Mouse (Mus musculus): Measurements from ENCODE around the gene Tnnt3. TPM values are rescaled to one million over a fixed set of nuclear protein-coding genes. Genes with fewer than 3 reads are reported as not detected.

The Tnnt3 gene
- polyA plus RNA-seq, 1 experiment: 1.6 TPM

DNA sequence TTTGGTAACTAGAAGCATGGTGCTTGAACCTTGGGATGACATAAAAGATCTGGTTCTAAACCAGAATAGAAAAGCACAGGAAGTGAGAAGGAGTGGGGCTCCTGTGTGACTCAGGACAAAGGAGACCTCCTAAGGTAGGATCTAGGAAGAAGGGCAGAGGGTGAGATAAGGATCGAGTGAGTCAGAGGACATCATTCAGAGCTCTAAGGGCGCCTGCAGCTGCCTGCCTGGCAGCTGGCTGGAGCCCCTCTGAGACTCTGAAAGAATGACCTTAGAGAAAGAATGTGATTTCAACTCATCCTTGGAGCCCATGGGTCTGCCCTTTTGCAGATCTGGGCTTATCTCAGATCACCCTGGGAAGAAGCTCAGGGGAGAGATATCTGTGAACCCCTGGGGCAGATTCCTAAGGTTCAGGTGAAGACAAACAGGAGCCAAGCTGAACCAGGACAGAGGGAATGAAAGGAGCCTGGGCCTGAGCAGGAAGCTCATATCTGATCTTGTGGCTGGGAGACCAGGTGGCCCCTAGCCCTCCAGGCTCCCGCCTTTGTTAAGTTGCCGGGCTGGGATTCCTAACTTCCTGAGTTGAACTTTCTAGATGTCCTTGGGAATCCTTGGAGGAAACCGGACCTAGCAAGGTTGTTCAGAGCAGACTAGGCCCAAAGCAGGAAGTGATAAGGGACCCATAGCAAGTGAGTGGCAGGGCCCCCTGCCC is 530 bp downstream of the Tnnt3 start:
- H3K27ac ChIP-seq (ENCODE audit: insufficient read depth, low read length): no peak overlapping the region
- 74% methylated on average over 5 of the region's 5 CpGs for WGBS
- TF ChIP-seq CTCF (IDR thresholded peaks at IDR 0.05; ENCODE audit: extremely low read depth, insufficient read depth, insufficient read length, insufficient replicate concordance) (no peak), POLR2A (IDR thresholded peaks at IDR 0.05; ENCODE audit: low read depth, low read length) (no peak)
- no peak overlapping the region for H3K4me3 ChIP-seq (ENCODE audit: extremely low read depth, insufficient read depth, insufficient read length)
- peaks cover under 1% of the 10 kb centered on the region; the same call in 1 of the 2 replicates for H3K36me3 ChIP-seq (ENCODE audit: control insufficient read depth, insufficient read depth, low read length)
- H3K4me1 ChIP-seq (ENCODE audit: control insufficient read depth, insufficient read depth, insufficient read length): peaks cover 4% of the 10 kb centered on the region; the same call in 1 of the 2 replicates
- H3K27me3 ChIP-seq (ENCODE audit: control insufficient read depth, insufficient read depth, low read length): no peaks in the 10 kb centered on the region
- DNase-seq (ENCODE audit: low read depth in 1 of 2, low spot score in 2 of 2): no peak

DNA sequence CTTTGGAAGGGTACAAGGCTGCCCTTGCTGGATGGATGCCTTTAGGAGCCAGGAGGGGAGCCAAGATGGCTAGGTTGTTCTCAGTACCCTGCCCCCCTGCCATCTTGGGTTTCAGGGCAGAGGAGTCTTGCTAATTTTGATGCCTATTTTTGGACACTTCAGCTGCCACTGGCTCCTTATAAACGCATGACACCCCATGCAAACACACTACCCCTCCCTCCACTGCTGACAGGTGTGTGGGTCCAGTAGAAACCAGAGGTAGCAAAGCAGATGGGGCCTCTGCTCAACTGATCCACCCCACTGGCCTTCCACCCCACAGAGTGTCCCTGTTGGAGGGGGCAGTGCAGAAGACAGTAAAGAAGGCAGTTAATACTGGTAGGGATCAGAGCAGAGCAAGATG is 1.4 kb downstream of the Tnnt3 start:
- WGBS: 30% methylated on average over 1 of the region's 1 CpGs
- H3K27me3 ChIP-seq (ENCODE audit: control insufficient read depth, insufficient read depth, low read length): no peaks in the 10 kb centered on the region

DNA sequence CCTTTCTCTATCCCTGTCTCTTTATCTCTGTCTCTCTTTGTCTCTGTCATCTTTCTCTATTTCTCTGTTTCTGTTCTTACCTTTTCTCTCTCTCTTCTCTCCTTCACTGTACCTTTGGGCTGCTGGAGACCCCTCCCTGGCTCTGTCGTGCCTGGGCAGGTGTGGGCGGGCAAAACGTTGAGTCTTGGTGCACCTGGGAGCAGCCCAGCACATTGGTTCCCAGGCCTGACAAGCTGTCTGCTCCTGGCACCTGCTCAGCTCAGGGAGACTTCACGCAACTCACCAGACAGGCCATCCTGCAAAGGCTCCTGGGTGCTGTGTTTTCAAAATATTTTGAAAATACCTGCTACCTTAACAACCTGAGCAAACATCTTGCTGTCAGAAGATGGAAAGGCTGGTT is 4.6 kb downstream of the Tnnt3 start:
- WGBS: 86% methylated on average over 4 of the region's 4 CpGs
- DNase-seq (ENCODE audit: low read depth in 1 of 2, low spot score in 2 of 2): no peak

More for the DNA sequence above, 1.4 kb downstream of the Tnnt3 start:
- no peak overlapping the region for H3K27ac ChIP-seq (ENCODE audit: insufficient read depth, low read length)
- TF ChIP-seq POLR2A (IDR thresholded peaks at IDR 0.05; ENCODE audit: low read depth, low read length) (no peak), CTCF (IDR thresholded peaks at IDR 0.05; ENCODE audit: extremely low read depth, insufficient read depth, insufficient read length, insufficient replicate concordance) (no peak)
- no peaks in the 10 kb centered on the region for H3K36me3 ChIP-seq (ENCODE audit: control insufficient read depth, insufficient read depth, low read length)
- peaks cover 4% of the 10 kb centered on the region; the same call in 1 of the 2 replicates for H3K4me1 ChIP-seq (ENCODE audit: control insufficient read depth, insufficient read depth, insufficient read length)
- H3K4me3 ChIP-seq (ENCODE audit: extremely low read depth, insufficient read depth, insufficient read length): no peak overlapping the region
- no peak for DNase-seq (ENCODE audit: low read depth in 1 of 2, low spot score in 2 of 2)

DNA sequence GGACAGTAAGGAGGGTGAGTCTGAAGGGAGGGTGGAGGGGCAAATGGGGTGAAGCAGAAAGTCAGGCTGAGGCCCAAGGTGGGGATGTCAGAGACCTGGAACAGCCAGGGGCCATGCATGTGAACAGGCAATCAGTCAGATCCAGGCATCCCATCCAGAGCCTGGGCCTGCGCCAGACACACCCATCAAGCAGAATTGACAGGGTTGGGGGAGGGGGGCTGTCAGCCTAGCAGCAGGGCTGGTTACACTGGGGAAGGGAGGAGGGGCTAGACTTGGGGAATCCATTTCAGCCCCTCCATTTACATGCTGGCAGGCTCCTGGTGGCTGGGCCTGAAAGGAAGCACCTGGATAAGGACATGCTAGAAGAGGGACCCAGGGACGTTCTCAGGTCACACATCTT is 7.3 kb downstream of the Tnnt3 start:
- H3K27me3 ChIP-seq (ENCODE audit: control insufficient read depth, insufficient read depth, low read length): no peaks in the 10 kb centered on the region
- 83% methylated on average over 2 of the region's 2 CpGs for WGBS
- TF ChIP-seq POLR2A (IDR thresholded peaks at IDR 0.05; ENCODE audit: low read depth, low read length): no peak
- no peak for TF ChIP-seq CTCF (IDR thresholded peaks at IDR 0.05; ENCODE audit: extremely low read depth, insufficient read depth, insufficient read length, insufficient replicate concordance)
- H3K27ac ChIP-seq (ENCODE audit: insufficient read depth, low read length): no peak overlapping the region
- no peak overlapping the region for H3K4me3 ChIP-seq (ENCODE audit: extremely low read depth, insufficient read depth, insufficient read length)
- DNase-seq (ENCODE audit: low read depth in 1 of 2, low spot score in 2 of 2): no peak
- H3K4me1 ChIP-seq (ENCODE audit: control insufficient read depth, insufficient read depth, insufficient read length): no peaks in the 10 kb centered on the region
- no peaks in the 10 kb centered on the region for H3K36me3 ChIP-seq (ENCODE audit: control insufficient read depth, insufficient read depth, low read length)

More for the DNA sequence above, 4.6 kb downstream of the Tnnt3 start:
- Histone ChIP-seq H3K27me3 (ENCODE audit: control insufficient read depth, insufficient read depth, low read length) (no peaks in the 10 kb centered on the region), H3K4me1 (ENCODE audit: control insufficient read depth, insufficient read depth, insufficient read length) (peaks cover 4% of the 10 kb centered on the region; the same call in 1 of the 2 replicates), H3K27ac (ENCODE audit: insufficient read depth, low read length) (no peak overlapping the region), H3K36me3 (ENCODE audit: control insufficient read depth, insufficient read depth, low read length) (no peaks in the 10 kb centered on the region), H3K4me3 (ENCODE audit: extremely low read depth, insufficient read depth, insufficient read length) (no peak overlapping the region)
- TF ChIP-seq POLR2A (IDR thresholded peaks at IDR 0.05; ENCODE audit: low read depth, low read length) (no peak), CTCF (IDR thresholded peaks at IDR 0.05; ENCODE audit: extremely low read depth, insufficient read depth, insufficient read length, insufficient replicate concordance) (no peak)

DNA sequence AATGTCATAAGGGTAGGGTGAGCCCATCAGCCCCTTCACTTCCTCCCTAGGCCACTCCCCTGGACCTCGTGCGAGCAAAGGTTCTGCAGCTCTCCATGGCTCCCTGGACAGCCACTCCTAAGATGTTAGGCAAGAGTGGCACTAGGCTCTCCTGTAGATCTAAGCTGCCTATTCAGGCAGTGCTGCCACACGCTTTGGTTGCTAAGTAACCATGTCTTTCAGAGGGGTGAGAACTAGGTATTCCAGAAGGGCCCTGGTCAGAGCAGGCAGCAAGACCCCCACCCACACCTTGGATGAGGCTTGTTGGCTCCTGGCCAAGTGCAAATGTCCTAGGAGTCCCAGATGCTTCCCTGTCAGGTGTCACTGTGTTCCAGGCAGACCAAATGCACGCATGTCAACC is 7.9 kb downstream of the Tnnt3 start:
- no peak for DNase-seq (ENCODE audit: low read depth in 1 of 2, low spot score in 2 of 2)
- no peaks in the 10 kb centered on the region for H3K27me3 ChIP-seq (ENCODE audit: control insufficient read depth, insufficient read depth, low read length)
- no peak overlapping the region for H3K4me3 ChIP-seq (ENCODE audit: extremely low read depth, insufficient read depth, insufficient read length)
- H3K36me3 ChIP-seq (ENCODE audit: control insufficient read depth, insufficient read depth, low read length): no peaks in the 10 kb centered on the region
- 72% methylated on average over 4 of the region's 4 CpGs for WGBS
- H3K4me1 ChIP-seq (ENCODE audit: control insufficient read depth, insufficient read depth, insufficient read length): no peaks in the 10 kb centered on the region
- TF ChIP-seq CTCF (IDR thresholded peaks at IDR 0.05; ENCODE audit: extremely low read depth, insufficient read depth, insufficient read length, insufficient replicate concordance): no peak
- no peak for TF ChIP-seq POLR2A (IDR thresholded peaks at IDR 0.05; ENCODE audit: low read depth, low read length)
- no peak overlapping the region for H3K27ac ChIP-seq (ENCODE audit: insufficient read depth, low read length)

DNA sequence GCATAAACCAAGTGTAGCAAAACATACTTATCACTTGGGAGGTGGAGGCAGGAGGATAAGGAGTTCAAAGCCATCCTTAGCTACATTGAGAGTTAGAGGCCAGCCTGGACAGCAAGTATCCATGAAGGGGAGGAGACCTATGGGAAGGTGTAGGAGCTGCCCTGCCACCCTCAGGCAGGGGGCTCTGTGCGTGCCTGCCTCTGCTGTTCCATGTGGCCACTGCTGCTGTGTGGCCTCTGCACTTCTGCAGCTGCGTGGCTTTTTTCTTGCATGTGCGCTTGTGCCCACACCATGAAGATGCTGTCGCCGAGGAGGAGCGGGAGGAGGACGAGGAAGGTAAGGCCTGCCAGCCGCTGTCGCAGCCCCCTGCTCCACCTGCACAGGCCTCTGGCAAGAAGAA is 8.8 kb downstream of the Tnnt3 start:
- Histone ChIP-seq H3K4me3 (ENCODE audit: extremely low read depth, insufficient read depth, insufficient read length) (no peak overlapping the region), H3K27ac (ENCODE audit: insufficient read depth, low read length) (no peak overlapping the region), H3K36me3 (ENCODE audit: control insufficient read depth, insufficient read depth, low read length) (no peaks in the 10 kb centered on the region), H3K27me3 (ENCODE audit: control insufficient read depth, insufficient read depth, low read length) (no peaks in the 10 kb centered on the region), H3K4me1 (ENCODE audit: control insufficient read depth, insufficient read depth, insufficient read length) (no peaks in the 10 kb centered on the region)
- TF ChIP-seq CTCF (IDR thresholded peaks at IDR 0.05; ENCODE audit: extremely low read depth, insufficient read depth, insufficient read length, insufficient replicate concordance): no peak
- TF ChIP-seq POLR2A (IDR thresholded peaks at IDR 0.05; ENCODE audit: low read depth, low read length): no peak
- no peak for DNase-seq (ENCODE audit: low read depth in 1 of 2, low spot score in 2 of 2)
- 86% methylated on average over 9 of the region's 9 CpGs for WGBS

DNA sequence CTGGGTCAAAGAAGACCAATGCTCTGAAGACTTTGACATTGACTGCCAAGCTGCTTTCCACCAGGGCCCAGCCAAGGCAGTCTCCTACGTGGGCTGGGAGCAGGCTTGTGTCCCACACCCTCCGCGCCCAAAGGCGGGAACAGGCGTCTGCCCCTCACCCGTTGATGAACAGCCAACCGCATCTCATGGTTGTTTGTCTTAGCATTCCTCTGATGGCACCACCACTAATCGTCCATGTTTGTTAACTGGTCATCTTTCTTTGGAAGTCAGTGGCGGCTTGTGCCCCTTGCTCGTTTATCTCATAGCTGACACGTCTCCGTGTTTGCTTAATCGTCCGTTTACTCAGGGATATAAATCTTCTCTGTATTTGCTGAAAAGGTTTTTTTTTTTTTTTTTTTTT is 10.9 kb downstream of the Tnnt3 start:
- no peak for DNase-seq (ENCODE audit: low read depth in 1 of 2, low spot score in 2 of 2)
- TF ChIP-seq CTCF (IDR thresholded peaks at IDR 0.05; ENCODE audit: extremely low read depth, insufficient read depth, insufficient read length, insufficient replicate concordance) (no peak), POLR2A (IDR thresholded peaks at IDR 0.05; ENCODE audit: low read depth, low read length) (no peak)
- no peaks in the 10 kb centered on the region for H3K4me1 ChIP-seq (ENCODE audit: control insufficient read depth, insufficient read depth, insufficient read length)
- H3K36me3 ChIP-seq (ENCODE audit: control insufficient read depth, insufficient read depth, low read length): no peaks in the 10 kb centered on the region
- H3K27me3 ChIP-seq (ENCODE audit: control insufficient read depth, insufficient read depth, low read length): no peaks in the 10 kb centered on the region
- H3K27ac ChIP-seq (ENCODE audit: insufficient read depth, low read length): no peak overlapping the region
- 91% methylated on average over 14 of the region's 14 CpGs for WGBS
- no peak overlapping the region for H3K4me3 ChIP-seq (ENCODE audit: extremely low read depth, insufficient read depth, insufficient read length)
